Comparison of ENCODE assay signal across 22 mouse cellular contexts in genomic region chr16:91599242-91599641, GRCm38 (mm10). TPM values are rescaled to one million over a fixed set of nuclear protein-coding genes. Genes with fewer than 3 reads are reported as not detected.
DNase-seq lines count a peak whose midpoint lies in the region; ATAC-seq and TF ChIP-seq lines count a peak whose summit lies in the region.
"Had no signal": no experiment of that assay in that cellular context is flagged by ENCODE, and none has a peak within 500 bp of the region (broad histone marks: within the 10 kb centered on the region; RNA-seq: fewer than 3 reads in every experiment).

No protein-coding gene starts in this region.

- H3K4me2 ChIP-seq in midbrain, postnatal 0 days (ENCODE audit: low read depth, low read length, poor library complexity, severe bottlenecking): no peak overlapping the region
- no peak overlapping the region for H3K4me2 ChIP-seq in midbrain, embryonic 14.5 days (ENCODE audit: low read length)
- H3K4me2 ChIP-seq: forebrain, embryonic 13.5 days; heart, embryonic 13.5 days; hindbrain, embryonic 13.5 days; limb, embryonic 15.5 days had no signal

- no peak for TF ChIP-seq POLR2A in thymus, adult 2 months (IDR thresholded peaks at IDR 0.05; ENCODE audit: control insufficient read depth, extremely low read depth, insufficient read depth, low read length, poor library complexity)

- DNase-seq in gastrocnemius, adult 2 months: no peak
- no peak for DNase-seq in gastrocnemius, postnatal 36 days
- no peak for DNase-seq in left cerebral cortex, adult 2 months (ENCODE audit: extremely low spot score in 1 of 2, low spot score in 2 of 2)
- DNase-seq in left cerebral cortex, adult 11 months (ENCODE audit: low spot score): no peak
- no peak for DNase-seq in midbrain, postnatal 0 days (ENCODE audit: low spot score)
- DNase-seq in midbrain, embryonic 14.5 days: no peak
- DNase-seq in cerebellum, adult 11 months: no peak
- no peak for DNase-seq in thymus, adult 2 months
- DNase-seq: adrenal gland, postnatal 14 days; cerebellum, adult 9-10 months; gastrocnemius, postnatal 10 days; heart, adult 11 months; kidney, postnatal 36 days; layer of hippocampus, adult 9-11 months; left cerebral cortex, postnatal 4 days; thymus, postnatal 14 days had no signal

- no peak overlapping the region for H3K4me3 ChIP-seq in gastrocnemius, adult 2 months
- no peak overlapping the region for H3K4me3 ChIP-seq in left cerebral cortex, adult 2 months
- no peak overlapping the region for H3K4me3 ChIP-seq in midbrain, postnatal 0 days (ENCODE audit: low read depth, low read length)
- no peak overlapping the region for H3K4me3 ChIP-seq in midbrain, embryonic 14.5 days (replicated peaks; ENCODE audit: low read depth, low read length)
- H3K4me3 ChIP-seq in thymus, adult 2 months (ENCODE audit: control insufficient read depth, insufficient read depth, low read length): no peak overlapping the region
- H3K4me3 ChIP-seq: forebrain, embryonic 13.5 days; heart, embryonic 13.5 days; hindbrain, embryonic 13.5 days; limb, embryonic 15.5 days; midbrain, embryonic 10.5 days had no signal

- peaks cover 6% of the 10 kb centered on the region; the same call in 1 of the 2 replicates for H3K4me1 ChIP-seq in midbrain, postnatal 0 days (ENCODE audit: insufficient read depth, low read length)
- H3K4me1 ChIP-seq in midbrain, embryonic 14.5 days (ENCODE audit: control insufficient read depth, insufficient read depth, low read length): peaks cover 9% of the 10 kb centered on the region; the same call in 1 of the 2 replicates
- H3K4me1 ChIP-seq in thymus, adult 2 months (replicated peaks; ENCODE audit: control insufficient read depth, insufficient read depth, low read length): peaks cover 17% of the 10 kb centered on the region

- H3K9ac ChIP-seq in midbrain, postnatal 0 days (replicated peaks; ENCODE audit: low read length, poor library complexity, severe bottlenecking): no peak overlapping the region
- no peak overlapping the region for H3K9ac ChIP-seq in midbrain, embryonic 14.5 days (replicated peaks; ENCODE audit: low read length)
- H3K9ac ChIP-seq: forebrain, embryonic 13.5 days; heart, embryonic 13.5 days; hindbrain, embryonic 13.5 days; limb, embryonic 15.5 days had no signal

- no peak for ATAC-seq in midbrain, postnatal 0 days (ENCODE audit: low FRiP score)
- no peak for ATAC-seq in midbrain, embryonic 14.5 days (ENCODE audit: low FRiP score, low TSS enrichment)
- ATAC-seq: forebrain, embryonic 13.5 days; inflammation-experienced regulatory T-cells, adult 6 months had no signal

- no peak overlapping the region for H3K27ac ChIP-seq in gastrocnemius, adult 2 months
- no peak overlapping the region for H3K27ac ChIP-seq in left cerebral cortex, adult 2 months
- H3K27ac ChIP-seq in midbrain, postnatal 0 days (ENCODE audit: low read depth, low read length): no peak overlapping the region
- H3K27ac ChIP-seq in midbrain, embryonic 14.5 days (replicated peaks; ENCODE audit: low read depth, low read length): no peak overlapping the region
- no peak overlapping the region for H3K27ac ChIP-seq in thymus, adult 2 months (ENCODE audit: control insufficient read depth, insufficient read depth, low read length)
- H3K27ac ChIP-seq: forebrain, embryonic 13.5 days; heart, embryonic 13.5 days; hindbrain, embryonic 13.5 days; limb, embryonic 15.5 days; midbrain, embryonic 10.5 days had no signal

- H3K36me3 ChIP-seq in midbrain, postnatal 0 days (ENCODE audit: insufficient read depth, low read length): no peaks in the 10 kb centered on the region; the same call in 1 of the 2 replicates
- no peaks in the 10 kb centered on the region for H3K36me3 ChIP-seq in midbrain, embryonic 14.5 days (ENCODE audit: control insufficient read depth, insufficient read depth, low read length)
- no peaks in the 10 kb centered on the region for H3K36me3 ChIP-seq in thymus, adult 2 months (ENCODE audit: control insufficient read depth, insufficient read depth, low read length)
- H3K36me3 ChIP-seq: heart, embryonic 13.5 days; hindbrain, embryonic 13.5 days; limb, embryonic 15.5 days; midbrain, embryonic 10.5 days had no signal

- no peaks in the 10 kb centered on the region for H3K9me3 ChIP-seq in midbrain, postnatal 0 days (ENCODE audit: low read length)
- no peaks in the 10 kb centered on the region for H3K9me3 ChIP-seq in midbrain, embryonic 14.5 days (ENCODE audit: control insufficient read depth, low read length)
- H3K9me3 ChIP-seq: forebrain, embryonic 13.5 days; heart, embryonic 13.5 days; hindbrain, embryonic 13.5 days; limb, embryonic 15.5 days; midbrain, embryonic 10.5 days had no signal

- H3K27me3 ChIP-seq in midbrain, postnatal 0 days (ENCODE audit: insufficient read depth, low read length): no peaks in the 10 kb centered on the region
- peaks cover 3% of the 10 kb centered on the region; the same call in 1 of the 2 replicates for H3K27me3 ChIP-seq in midbrain, embryonic 14.5 days (ENCODE audit: control insufficient read depth, insufficient read depth, low read length)
- H3K27me3 ChIP-seq in thymus, adult 2 months (ENCODE audit: control insufficient read depth, insufficient read depth, low read length): no peaks in the 10 kb centered on the region

- intact Hi-C loops in gastrocnemius, adult 2 months (cut with DNase I): no loop called here
- intact Hi-C loops in gastrocnemius, postnatal 36 days (cut with DNase I): loop anchor here (5.0 kb wide), 1 partner anchor 48 kb away; the partner anchor contains the start of genes Gart and Son
- intact Hi-C loops in left cerebral cortex, adult 2 months (cut with DNase I): no loop called here

- TF ChIP-seq CTCF in gastrocnemius, adult 2 months (IDR thresholded peaks at IDR 0.05): peak; percentile 23; the same call in 1 of the 2 replicates
- peak; percentile 31 for TF ChIP-seq CTCF in left cerebral cortex, adult 2 months (IDR thresholded peaks at IDR 0.05)
- TF ChIP-seq CTCF in midbrain, postnatal 0 days (IDR thresholded peaks at IDR 0.05): peak; percentile 29; the same call in 1 of the 2 replicates
- no peak for TF ChIP-seq CTCF in thymus, adult 2 months (IDR thresholded peaks at IDR 0.05; ENCODE audit: borderline replicate concordance, control insufficient read depth, extremely low read depth, insufficient read depth, low read length, poor library complexity)

RNA-seq across cellular contexts. Expression of gene Tmem50b, which starts 1.6 kb away (rescaled TPM):
- total RNA-seq in gastrocnemius, adult 2 months (2021): 10 to 100 TPM; 16.0 to 17.7 TPM
- total RNA-seq in gastrocnemius, postnatal 36 days (2021): 10 to 100 TPM; 13.7 to 16.4 TPM
- 10 to 100 TPM; 84.1 to 88.0 TPM for total RNA-seq in left cerebral cortex, adult 2 months (2021)
- total RNA-seq in midbrain, postnatal 0 days (2014; rRNA removed): 78.2 and 83.9 TPM in 2 replicates
- 103 and 107 TPM in 2 replicates for polyA plus RNA-seq in midbrain, postnatal 0 days (2015; fragmentation: Nextera tagmentation; extraction: Ambion mirVana)
- 72.3 and 77.8 TPM in 2 replicates for polyA plus RNA-seq in midbrain, embryonic 14.5 days (2014; fragmentation: Nextera tagmentation; extraction: Ambion mirVana)
- polyA plus RNA-seq in thymus, adult 2 months (2012; rRNA removed): 34.8 and 37.8 TPM in 2 replicates

RNA-seq across cellular contexts. Expression of gene Dnajc28, which starts 19.6 kb away (rescaled TPM):
- total RNA-seq in gastrocnemius, adult 2 months (2021): 10 to 100 TPM; 15.8 to 21.8 TPM
- total RNA-seq in gastrocnemius, postnatal 36 days (2021): 10 to 100 TPM; 12.7 to 15.6 TPM
- total RNA-seq in left cerebral cortex, adult 2 months (2021): 1 to 10 TPM; 9.0 to 9.8 TPM
- total RNA-seq in midbrain, postnatal 0 days (2014; rRNA removed): 3.9 and 6.1 TPM in 2 replicates
- polyA plus RNA-seq in midbrain, postnatal 0 days (2015; fragmentation: Nextera tagmentation; extraction: Ambion mirVana): 2.6 and 4.3 TPM in 2 replicates
- 6.3 and 8.7 TPM in 2 replicates for polyA plus RNA-seq in midbrain, embryonic 14.5 days (2014; fragmentation: Nextera tagmentation; extraction: Ambion mirVana)
- 1.3 and 2.0 TPM in 2 replicates for polyA plus RNA-seq in thymus, adult 2 months (2012; rRNA removed)

RNA-seq across cellular contexts. Expression of gene Gart, which starts 47.5 kb away (rescaled TPM):
- total RNA-seq in gastrocnemius, adult 2 months (2021): 10 to 100 TPM; 58.4 to 66.2 TPM
- total RNA-seq in gastrocnemius, postnatal 36 days (2021): 10 to 100 TPM; 48.3 to 57.9 TPM
- 10 to 100 TPM; 48.4 to 52.8 TPM for total RNA-seq in left cerebral cortex, adult 2 months (2021)
- 33.8 and 40.5 TPM in 2 replicates for total RNA-seq in midbrain, postnatal 0 days (2014; rRNA removed)
- polyA plus RNA-seq in midbrain, postnatal 0 days (2015; fragmentation: Nextera tagmentation; extraction: Ambion mirVana): 38.2 and 45.2 TPM in 2 replicates
- polyA plus RNA-seq in midbrain, embryonic 14.5 days (2014; fragmentation: Nextera tagmentation; extraction: Ambion mirVana): 42.8 and 64.2 TPM in 2 replicates
- polyA plus RNA-seq in thymus, adult 2 months (2012; rRNA removed): 44.6 and 48.6 TPM in 2 replicates

RNA-seq across cellular contexts. Expression of gene Son, which starts 48.1 kb away (rescaled TPM):
- 100 to 1,000 TPM; 113 to 116 TPM for total RNA-seq in gastrocnemius, adult 2 months (2021)
- 100 to 1,000 TPM in 1 of 2 experiments, 10 to 100 TPM in 1; 87.4 to 101 TPM for total RNA-seq in gastrocnemius, postnatal 36 days (2021)
- total RNA-seq in left cerebral cortex, adult 2 months (2021): 100 to 1,000 TPM; 221 to 228 TPM
- total RNA-seq in midbrain, postnatal 0 days (2014; rRNA removed): 256 and 257 TPM in 2 replicates
- 82.3 and 98.4 TPM in 2 replicates for polyA plus RNA-seq in midbrain, postnatal 0 days (2015; fragmentation: Nextera tagmentation; extraction: Ambion mirVana)
- polyA plus RNA-seq in midbrain, embryonic 14.5 days (2014; fragmentation: Nextera tagmentation; extraction: Ambion mirVana): 172 and 175 TPM in 2 replicates
- polyA plus RNA-seq in thymus, adult 2 months (2012; rRNA removed): 258 and 261 TPM in 2 replicates

RNA-seq across cellular contexts. Expression of gene Ifngr2, which starts 52.4 kb away (rescaled TPM):
- 10 to 100 TPM; 55.2 to 55.5 TPM for total RNA-seq in gastrocnemius, adult 2 months (2021)
- 10 to 100 TPM; 58.2 to 63.2 TPM for total RNA-seq in gastrocnemius, postnatal 36 days (2021)
- total RNA-seq in left cerebral cortex, adult 2 months (2021): 10 to 100 TPM; 30.0 to 32.7 TPM
- 59.3 and 75.1 TPM in 2 replicates for total RNA-seq in midbrain, postnatal 0 days (2014; rRNA removed)
- polyA plus RNA-seq in midbrain, postnatal 0 days (2015; fragmentation: Nextera tagmentation; extraction: Ambion mirVana): 140 and 141 TPM in 2 replicates
- 90.2 and 94.2 TPM in 2 replicates for polyA plus RNA-seq in midbrain, embryonic 14.5 days (2014; fragmentation: Nextera tagmentation; extraction: Ambion mirVana)
- 33.4 and 34.4 TPM in 2 replicates for polyA plus RNA-seq in thymus, adult 2 months (2012; rRNA removed)
